Comparison of ENCODE assay signal across 19 mouse cellular contexts in genomic region chr12:98501528-98502280, GRCm38 (mm10).
DNase-seq lines count a peak whose midpoint lies in the region; ATAC-seq and TF ChIP-seq lines count a peak whose summit lies in the region.
"Had no signal": no experiment of that assay in that cellular context is flagged by ENCODE, and none has a peak within 500 bp of the region (broad histone marks: within the 10 kb centered on the region; RNA-seq: fewer than 3 reads in every experiment).

No protein-coding gene starts in this region.

- no peak for TF ChIP-seq CTCF in brain, embryonic 14.5 days (IDR thresholded peaks at IDR 0.05; ENCODE audit: borderline replicate concordance, extremely low read depth, insufficient read depth, insufficient read length)
- TF ChIP-seq CTCF in hindbrain, postnatal 0 days (IDR thresholded peaks at IDR 0.05; ENCODE audit: low read depth): no peak

- H3K4me2 ChIP-seq in hindbrain, postnatal 0 days (ENCODE audit: low read depth, low read length): no peak overlapping the region
- 0 out of 2 replicates have a peak overlapping the region, but pooled peaks have one; percentile 5 for H3K4me2 ChIP-seq in neural tube, embryonic 12.5 days (replicated peaks)
- H3K4me2 ChIP-seq in intestine, embryonic 15.5 days (replicated peaks): no peak overlapping the region
- H3K4me2 ChIP-seq: embryonic facial prominence, embryonic 12.5 days; forebrain, embryonic 15.5 days had no signal

- no peaks in the 10 kb centered on the region for H3K9me3 ChIP-seq in hindbrain, postnatal 0 days (ENCODE audit: low read length)
- no peaks in the 10 kb centered on the region for H3K9me3 ChIP-seq in neural tube, embryonic 12.5 days
- H3K9me3 ChIP-seq in intestine, embryonic 15.5 days: no peaks in the 10 kb centered on the region
- H3K9me3 ChIP-seq: embryonic facial prominence, embryonic 12.5 days; forebrain, embryonic 15.5 days had no signal

- peak; percentile 66 for DNase-seq in heart, adult 11 months
- no peak for DNase-seq in heart, adult 18-20 months
- DNase-seq in brain, embryonic 14.5 days (ENCODE audit: low read depth): peak; percentile 40
- no peak for DNase-seq in hindbrain, postnatal 0 days (ENCODE audit: low spot score)
- DNase-seq in cerebellum, postnatal 10 days: no peak
- DNase-seq: adrenal gland, adult 2 months; cerebellum, adult 11 months; gastrocnemius, adult 2 months; heart, adult 2 months; kidney, adult 2 months; kidney, postnatal 25 days; lung, postnatal 10 days; right cerebral cortex, postnatal 14 days; thymus, postnatal 36 days had no signal

- no peak overlapping the region for H3K27ac ChIP-seq in hindbrain, postnatal 0 days
- H3K27ac ChIP-seq in neural tube, embryonic 12.5 days: no peak overlapping the region
- no peak overlapping the region for H3K27ac ChIP-seq in intestine, embryonic 15.5 days
- H3K27ac ChIP-seq: embryonic facial prominence, embryonic 12.5 days; forebrain, embryonic 15.5 days; gastrocnemius, adult 2 months; heart, adult 2 months had no signal

- no peaks in the 10 kb centered on the region for H3K27me3 ChIP-seq in hindbrain, postnatal 0 days (ENCODE audit: insufficient read depth, low read length)
- H3K27me3 ChIP-seq in neural tube, embryonic 12.5 days (replicated peaks): no peaks in the 10 kb centered on the region
- no peaks in the 10 kb centered on the region for H3K27me3 ChIP-seq in intestine, embryonic 15.5 days (replicated peaks)
- H3K27me3 ChIP-seq: embryonic facial prominence, embryonic 12.5 days; forebrain, embryonic 15.5 days had no signal

- H3K4me1 ChIP-seq in hindbrain, postnatal 0 days (ENCODE audit: insufficient read depth, low read length): no peaks in the 10 kb centered on the region
- H3K4me1 ChIP-seq in neural tube, embryonic 12.5 days: peaks cover 20% of the 10 kb centered on the region
- no peaks in the 10 kb centered on the region for H3K4me1 ChIP-seq in intestine, embryonic 15.5 days (replicated peaks)
- H3K4me1 ChIP-seq: embryonic facial prominence, embryonic 12.5 days; forebrain, embryonic 15.5 days had no signal

- no peak overlapping the region for H3K9ac ChIP-seq in hindbrain, postnatal 0 days (replicated peaks; ENCODE audit: low read length)
- no peak overlapping the region for H3K9ac ChIP-seq in neural tube, embryonic 12.5 days
- no peak overlapping the region for H3K9ac ChIP-seq in intestine, embryonic 15.5 days
- H3K9ac ChIP-seq: embryonic facial prominence, embryonic 12.5 days; forebrain, embryonic 15.5 days had no signal

- 0 out of 2 replicates have a peak, but pooled peaks have one; percentile 40 for ATAC-seq in hindbrain, postnatal 0 days
- ATAC-seq in neural tube, embryonic 12.5 days (ENCODE audit: low FRiP score, low read depth): peak; percentile 68
- no peak for ATAC-seq in intestine, embryonic 15.5 days
- ATAC-seq: forebrain, embryonic 15.5 days had no signal

- H3K4me3 ChIP-seq in hindbrain, postnatal 0 days (ENCODE audit: low read length): no peak overlapping the region
- no peak overlapping the region for H3K4me3 ChIP-seq in neural tube, embryonic 12.5 days
- H3K4me3 ChIP-seq in intestine, embryonic 15.5 days (replicated peaks): no peak overlapping the region
- H3K4me3 ChIP-seq: embryonic facial prominence, embryonic 12.5 days; forebrain, embryonic 15.5 days; gastrocnemius, adult 2 months; heart, adult 2 months; myocyte had no signal

- 66% methylated on average over 11 of the region's 11 CpGs for WGBS in hindbrain, postnatal 0 days
- WGBS in neural tube, embryonic 12.5 days: 48% methylated on average over 11 of the region's 11 CpGs
- WGBS in intestine, embryonic 15.5 days: 72% methylated on average over 11 of the region's 11 CpGs

- no peaks in the 10 kb centered on the region for H3K36me3 ChIP-seq in hindbrain, postnatal 0 days (ENCODE audit: insufficient read depth, low read length)
- H3K36me3 ChIP-seq in neural tube, embryonic 12.5 days: no peaks in the 10 kb centered on the region
- H3K36me3 ChIP-seq in intestine, embryonic 15.5 days: no peaks in the 10 kb centered on the region
- H3K36me3 ChIP-seq: embryonic facial prominence, embryonic 12.5 days had no signal

- no peak for TF ChIP-seq POLR2A in brain, embryonic 14.5 days (IDR thresholded peaks at IDR 0.05; ENCODE audit: borderline replicate concordance, extremely low read depth, insufficient read depth, insufficient read length, poor library complexity, severe bottlenecking)

Comparison
In these comparisons a context has a peak if more than half of its experiments do, and no peak if none do; other contexts are left out.
1. DNase-seq: peak in heart, adult 11 months (single experiment) and brain, embryonic 14.5 days (single experiment); none in heart, adult 18-20 months (0 of 2), hindbrain, postnatal 0 days (single experiment) and cerebellum, postnatal 10 days (0 of 2).